In genomic region chr2:25994791-25995190, GRCm38 (mm10) we compare ENCODE assay signal across 26 mouse cellular contexts.
"Had no signal": no experiment of that assay in that cellular context is flagged by ENCODE, and none has a peak within 500 bp of the region (broad histone marks: within the 10 kb centered on the region; RNA-seq: fewer than 3 reads in every experiment).

No protein-coding gene starts in this region.

- ATAC-seq: hindbrain, embryonic 16.5 days; inflammation-experienced regulatory T-cells, adult 6 months; intestine, embryonic 15.5 days; intestine, postnatal 0 days had no signal

- H3K9me3 ChIP-seq: heart, embryonic 10.5 days; heart, embryonic 12.5 days; hindbrain, embryonic 10.5 days; hindbrain, embryonic 12.5 days; intestine, embryonic 15.5 days; limb, embryonic 13.5 days; limb, embryonic 15.5 days; liver, embryonic 15.5 days had no signal

- H3K9ac ChIP-seq: heart, embryonic 12.5 days; hindbrain, embryonic 12.5 days; hindbrain, embryonic 14.5 days; intestine, embryonic 15.5 days; limb, embryonic 13.5 days; limb, embryonic 15.5 days; liver, embryonic 15.5 days had no signal

- H3K4me1 ChIP-seq: heart, embryonic 10.5 days; heart, embryonic 12.5 days; hindbrain, embryonic 10.5 days; hindbrain, embryonic 12.5 days; intestine, embryonic 15.5 days; limb, embryonic 13.5 days; limb, embryonic 15.5 days had no signal

- DNase-seq: gastrocnemius, adult 2 months; gastrocnemius, postnatal 10 days; gastrocnemius, postnatal 25 days; heart, adult 18-20 months; heart, postnatal 10 days; heart, postnatal 4 days; kidney, adult 18-20 months; kidney, adult 8-10 months; kidney, postnatal 14 days; kidney, postnatal 36 days; layer of hippocampus, adult 9-11 months; layer of hippocampus, postnatal 36 days; left cerebral cortex, postnatal 4 days had no signal

- H3K27me3 ChIP-seq: heart, embryonic 12.5 days; hindbrain, embryonic 12.5 days; intestine, embryonic 15.5 days; limb, embryonic 13.5 days; limb, embryonic 15.5 days; liver, embryonic 15.5 days had no signal

- H3K27ac ChIP-seq: gastrocnemius, adult 2 months; heart, embryonic 10.5 days; hindbrain, embryonic 10.5 days; hindbrain, embryonic 12.5 days; hindbrain, embryonic 14.5 days; intestine, embryonic 15.5 days; kidney, postnatal 0 days; limb, embryonic 13.5 days; limb, embryonic 15.5 days; liver, embryonic 15.5 days had no signal

- H3K4me3 ChIP-seq: gastrocnemius, adult 2 months; heart, embryonic 10.5 days; heart, embryonic 12.5 days; hindbrain, embryonic 10.5 days; hindbrain, embryonic 12.5 days; intestine, embryonic 15.5 days; limb, embryonic 13.5 days; limb, embryonic 15.5 days; liver, embryonic 15.5 days had no signal

- H3K4me2 ChIP-seq: heart, embryonic 12.5 days; hindbrain, embryonic 12.5 days; hindbrain, embryonic 14.5 days; intestine, embryonic 15.5 days; limb, embryonic 13.5 days; limb, embryonic 15.5 days; liver, embryonic 15.5 days had no signal
